Mouse (Mus musculus): ENCODE results near the gene Gm49321. TPM values are rescaled to one million over a fixed set of nuclear protein-coding genes. Genes with fewer than 3 reads are reported as not detected.

Gm49321 gene
- total RNA-seq, 2 experiments from 2014 or later, result 5.6 to 8.4 TPM

DNA sequence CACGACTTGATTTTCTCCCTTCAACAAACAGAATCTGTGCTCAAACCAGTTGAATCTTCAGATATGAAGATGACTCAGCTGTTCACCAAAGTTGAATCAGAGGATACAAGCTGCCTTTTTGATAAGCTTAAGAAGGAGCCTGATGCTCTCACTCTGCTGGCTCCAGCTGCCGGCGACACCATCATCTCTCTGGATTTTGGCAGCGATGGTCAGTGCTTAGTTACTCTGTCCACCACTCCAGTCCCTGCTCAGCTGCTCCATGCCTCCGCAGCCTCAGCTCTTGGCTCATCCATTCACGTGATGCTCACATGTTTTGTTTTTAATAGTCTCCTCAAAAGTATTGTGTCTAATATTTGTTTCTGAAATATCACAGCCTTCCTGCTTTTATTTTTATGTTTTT is 2.1 kb downstream of the Gm49321 start:
- peak; percentile 58 to 64 for DNase-seq
- intact Hi-C loops (cut with DNase I), result no loop called here

DNA sequence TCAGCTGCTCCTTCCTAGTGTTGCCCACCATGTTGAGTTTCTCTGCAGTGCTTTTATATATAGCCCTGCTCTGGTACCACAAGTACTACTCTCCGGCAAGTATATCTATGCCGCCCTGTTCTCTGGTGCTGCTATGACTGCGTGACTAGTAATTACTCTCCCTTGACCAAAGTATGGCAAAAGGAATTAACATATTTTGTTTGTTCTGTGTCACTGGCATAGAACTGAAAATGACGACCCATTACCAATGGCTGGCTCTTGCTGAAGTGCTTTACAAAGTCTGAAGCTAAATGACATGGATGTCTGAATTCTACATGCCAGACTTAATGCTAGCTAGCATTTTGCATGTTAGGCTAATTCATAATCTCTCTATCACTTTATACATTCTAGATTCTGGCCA is 11.0 kb downstream of the Gm49321 start:
- intact Hi-C loops (cut with DNase I), result no loop called here
- no peak for DNase-seq

DNA sequence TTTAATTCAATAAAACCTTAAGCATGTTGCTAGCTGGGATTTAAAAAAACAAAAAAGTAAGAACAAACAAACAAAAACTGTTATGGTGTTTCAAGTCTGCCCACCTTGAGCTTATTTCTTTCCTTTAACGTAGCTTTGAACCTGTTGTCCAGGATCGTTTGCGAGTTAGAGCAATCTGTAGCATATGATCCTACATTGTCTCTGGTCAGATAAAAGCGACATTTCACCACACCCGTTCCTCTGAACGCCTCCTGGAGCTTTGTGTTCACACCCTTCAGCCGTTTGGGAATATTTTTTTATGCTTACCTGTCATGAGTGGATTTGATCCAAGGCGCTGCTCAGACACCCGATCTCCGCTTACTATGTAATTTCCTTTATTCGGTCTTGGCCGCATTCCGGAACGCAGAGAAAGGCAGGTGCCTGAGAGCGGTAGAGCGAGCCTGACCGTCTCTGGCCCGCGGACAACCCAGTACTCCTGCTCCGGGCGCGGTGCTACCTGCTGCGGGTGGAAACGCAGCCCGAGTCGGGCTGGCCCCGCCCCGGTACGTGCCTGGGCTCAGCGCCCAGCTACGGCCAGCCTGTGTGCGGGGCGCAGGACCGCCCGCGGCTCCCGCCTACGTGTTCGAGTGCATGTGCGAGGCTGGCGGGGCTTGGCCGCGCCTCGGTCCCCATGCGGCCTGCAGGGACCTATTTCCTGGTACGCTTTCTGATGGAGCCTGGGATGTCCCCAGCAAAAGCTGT is 12.0 kb downstream of the Gm49321 start:
- intact Hi-C loops (cut with DNase I), result no loop called here
- peak; percentile 63 to 64 for DNase-seq

DNA sequence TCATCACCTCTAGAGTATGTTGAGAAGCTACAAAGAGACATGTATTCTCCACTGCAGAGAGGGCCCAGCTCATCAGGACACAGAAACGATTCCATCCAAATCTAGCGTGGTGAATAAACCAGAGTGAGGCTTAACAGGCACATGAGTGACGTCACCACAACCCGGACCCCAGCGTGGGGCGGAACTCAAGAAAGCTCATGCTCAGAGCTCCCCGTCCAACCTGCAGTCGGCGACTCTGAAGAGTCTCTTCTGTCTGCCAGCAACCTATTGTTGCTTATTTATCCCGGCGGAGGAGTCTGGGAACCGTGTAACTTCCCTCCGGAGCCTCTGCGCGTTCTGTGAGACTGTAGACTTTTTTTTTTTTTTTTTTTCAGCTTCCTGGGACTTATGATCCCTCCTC is 15.4 kb downstream of the Gm49321 start:
- DNase-seq, result peak; percentile 54 to 56
- intact Hi-C loops (cut with DNase I), result no loop called here

DNA sequence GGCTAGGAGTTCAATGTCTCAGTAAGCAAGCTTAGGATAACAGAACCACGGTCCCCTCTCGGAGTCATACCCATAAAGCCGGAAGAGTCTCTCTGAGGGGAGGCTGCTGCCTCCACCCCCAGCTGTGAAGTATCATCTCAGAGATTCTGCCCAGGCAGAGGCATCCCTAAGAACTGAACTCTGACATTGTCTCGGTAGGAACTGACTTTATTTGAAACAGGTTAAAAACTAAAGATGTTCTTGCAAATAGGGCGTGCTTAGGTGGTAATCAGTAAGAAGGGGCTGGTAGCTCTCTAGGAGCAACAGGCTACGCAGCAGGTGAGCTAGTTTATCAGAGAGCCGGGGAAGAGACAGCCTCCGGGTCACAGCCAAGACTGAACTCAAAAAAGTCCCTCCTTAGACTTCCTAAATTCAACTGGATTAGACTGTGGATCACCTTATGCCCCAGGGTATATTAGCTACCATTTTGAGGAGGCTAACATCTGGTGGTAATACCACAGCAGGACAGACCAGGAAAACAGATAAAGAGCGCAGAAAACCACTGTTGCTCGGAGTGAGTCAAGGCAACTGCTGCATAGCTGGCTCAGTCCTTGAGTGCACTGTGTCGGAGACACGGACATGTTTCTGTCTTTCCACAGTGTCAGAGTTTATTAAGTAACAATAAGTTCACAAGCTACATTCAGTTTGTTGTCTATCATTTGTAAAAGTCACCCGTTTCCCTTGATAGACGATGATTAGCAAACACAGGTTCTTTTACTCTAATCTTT is 16.1 kb downstream of the Gm49321 start:
- intact Hi-C loops (cut with DNase I), result no loop called here

DNA sequence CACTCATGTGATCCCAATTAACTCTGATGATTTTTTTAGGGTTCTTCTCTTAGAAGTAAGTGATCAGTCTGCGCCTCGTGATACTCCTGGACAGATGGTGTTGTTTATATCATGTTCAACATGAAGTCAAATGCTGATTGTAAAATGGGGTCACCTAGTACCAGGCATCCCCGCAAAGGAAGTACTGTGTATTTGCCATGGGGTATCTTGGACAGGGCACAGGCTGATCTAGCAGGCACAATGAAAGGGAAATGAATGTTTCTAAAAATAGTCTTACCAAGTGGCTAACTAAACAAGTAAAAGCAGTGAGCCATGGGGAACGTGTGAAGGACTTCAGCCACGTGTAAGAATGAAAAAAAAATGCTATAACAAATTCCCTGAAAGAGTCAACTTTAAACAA is 17.3 kb downstream of the Gm49321 start:
- intact Hi-C loops (cut with DNase I), result no loop called here
- DNase-seq, result peak in 1 of 2 experiments; percentile 16

More for the DNA sequence above, 16.1 kb downstream of the Gm49321 start:
- peak in 1 of 2 experiments; percentile 26 for DNase-seq

DNA sequence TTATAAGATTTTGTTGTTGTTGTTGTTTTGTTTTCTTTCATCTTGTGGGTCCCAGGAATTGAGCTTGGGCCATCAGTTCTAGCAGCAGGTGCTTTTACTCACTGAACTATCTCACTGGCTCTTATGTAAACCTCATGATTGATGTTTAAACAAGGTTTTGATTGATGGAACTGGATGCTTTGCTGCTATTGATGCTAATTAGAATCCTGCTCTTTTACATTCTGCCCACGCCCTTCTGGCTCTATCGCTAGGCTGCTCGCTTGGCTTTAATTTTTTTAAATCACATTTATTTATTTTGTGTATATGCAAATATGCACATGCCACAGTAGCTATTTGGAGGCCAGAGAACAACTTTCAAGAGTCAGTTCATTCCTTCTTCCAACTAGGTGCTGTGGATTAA is 20.2 kb downstream of the Gm49321 start:
- DNase-seq, result no peak
- intact Hi-C loops (cut with DNase I), result no loop called here

DNA sequence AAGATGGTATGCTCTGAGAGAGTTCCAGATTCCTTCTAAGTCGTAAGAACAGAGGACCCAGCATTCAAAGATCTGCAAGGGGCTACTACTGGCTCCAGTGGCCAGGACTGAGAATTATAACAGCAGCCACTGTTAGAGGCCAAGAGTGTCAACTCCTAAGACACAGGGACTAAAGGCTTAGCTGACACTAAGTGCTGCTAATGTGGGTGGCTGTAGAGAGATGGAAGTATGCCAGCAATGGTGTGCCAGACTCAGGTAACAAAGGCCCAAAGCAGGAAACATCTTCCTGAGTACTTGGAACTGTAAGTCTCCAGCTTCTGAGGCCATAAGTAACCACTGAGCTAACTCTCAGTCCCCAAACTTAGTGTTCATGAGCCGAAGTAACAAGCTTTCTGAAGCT is 21.4 kb downstream of the Gm49321 start:
- intact Hi-C loops (cut with DNase I), result no loop called here
- no peak for DNase-seq

DNA sequence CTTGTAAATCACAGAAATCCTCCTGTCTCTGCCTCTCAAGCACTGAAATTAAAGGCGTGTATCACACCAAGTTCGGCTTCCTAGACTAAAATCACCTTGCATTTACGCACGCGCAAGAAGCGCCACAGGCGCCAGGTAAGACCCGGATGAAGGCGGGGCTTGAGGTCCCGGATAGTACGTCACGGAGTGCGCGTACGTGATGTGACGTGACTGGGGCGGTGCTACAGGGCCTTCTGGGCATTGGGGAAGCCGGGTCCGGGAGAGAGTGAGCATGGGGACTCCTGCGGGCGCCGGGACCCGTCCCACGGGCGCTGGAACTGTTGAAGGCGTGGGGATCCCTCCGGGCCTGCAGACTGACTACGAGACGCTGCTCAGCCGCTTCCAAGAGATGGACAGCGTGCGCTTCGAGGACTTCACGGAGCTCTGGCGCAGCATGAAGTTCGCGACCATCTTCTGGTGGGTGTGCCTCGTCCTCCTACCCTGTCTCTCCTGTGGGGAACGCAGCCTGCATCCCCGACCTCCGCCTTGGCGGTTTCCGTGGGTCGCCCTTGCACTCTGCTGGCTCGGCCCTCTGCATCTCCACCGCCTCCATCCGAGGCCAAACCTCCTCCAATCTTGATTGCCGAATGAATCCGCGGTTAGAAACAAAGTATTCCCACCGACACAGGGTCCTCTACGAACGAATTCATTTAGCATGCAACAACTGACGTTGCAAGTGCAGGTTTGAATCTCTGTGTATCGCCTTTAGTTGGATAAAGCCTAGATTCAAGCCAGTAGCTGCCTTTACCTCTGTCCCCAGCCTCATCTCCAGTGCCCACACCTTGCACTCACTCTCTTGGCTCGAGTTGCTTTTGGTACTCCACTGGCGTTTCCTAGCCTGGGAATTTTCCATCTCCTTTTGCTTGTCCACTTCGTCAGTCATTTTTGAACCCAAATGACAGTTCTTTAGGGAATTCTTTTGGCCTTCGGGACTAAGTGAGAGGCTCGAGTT is 27.1 kb downstream of the Gm49321 start, which contains the start of gene Snapc1:
Snapc1 (plus strand) TSS at position 191 of the 991 bp plus-strand sequence.
- intact Hi-C loops (cut with DNase I), result no loop called here
- peak; percentile 97 to 98 for DNase-seq

DNA sequence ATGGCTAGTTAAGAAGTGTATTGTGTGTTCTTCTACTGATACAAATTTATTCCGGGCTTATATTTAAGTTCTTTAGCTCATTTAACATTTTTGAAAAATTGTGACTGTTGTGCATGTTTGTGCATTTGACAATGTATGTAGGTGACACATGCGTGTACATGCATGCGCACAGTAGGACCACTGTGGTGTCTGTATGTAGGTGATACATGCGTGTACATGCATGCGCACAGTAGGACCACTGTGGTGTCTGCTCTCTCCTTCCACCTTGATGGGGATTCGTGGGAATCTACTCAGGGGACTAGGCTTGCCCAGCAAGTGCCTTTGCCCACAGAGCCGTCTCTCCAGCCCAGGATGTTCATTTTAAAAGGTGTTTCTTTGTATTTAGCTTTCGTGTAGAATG is 31.7 kb downstream of the Gm49321 start:
- intact Hi-C loops (cut with DNase I), result no loop called here
- DNase-seq, result no peak

DNA sequence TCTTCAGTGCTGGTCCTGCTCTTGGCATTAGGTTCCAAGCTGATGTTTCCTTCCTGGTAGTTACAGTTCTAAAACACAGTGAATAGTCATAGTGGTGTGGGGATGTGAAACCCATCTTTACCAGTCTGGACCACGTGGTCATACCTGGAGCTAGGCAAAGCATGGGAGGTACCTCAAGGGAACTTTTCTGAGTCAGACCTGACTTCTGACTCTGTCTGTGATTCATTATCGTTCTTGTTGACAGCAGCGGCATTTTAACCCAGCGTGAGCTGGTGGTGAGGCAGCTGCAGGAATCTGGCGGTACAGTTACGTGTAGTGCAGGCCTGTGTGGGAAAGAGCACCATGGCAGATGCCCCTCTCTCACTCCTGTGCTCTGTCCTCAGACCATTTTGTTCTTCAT is 37.1 kb downstream of the Gm49321 start:
- intact Hi-C loops (cut with DNase I), result no loop called here

DNA sequence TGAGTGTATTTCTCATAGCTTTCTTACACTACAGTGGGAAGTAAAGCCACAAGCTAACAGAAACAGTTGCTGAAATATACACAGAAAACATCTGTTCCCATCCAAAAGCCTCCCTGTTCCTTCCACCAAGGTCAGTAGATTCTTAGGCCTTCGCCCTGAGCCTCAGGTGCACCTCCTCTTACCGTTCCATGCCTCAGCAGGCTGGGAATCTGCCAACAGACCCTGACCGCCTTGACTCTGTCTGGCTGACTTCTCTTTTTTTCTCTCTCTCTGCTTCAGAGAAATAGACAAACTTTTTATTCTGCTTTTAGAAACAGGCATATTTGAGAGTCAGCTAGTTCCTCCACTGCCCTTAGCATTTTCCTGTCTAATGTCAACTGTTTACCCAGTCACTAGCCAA is 40.7 kb downstream of the Gm49321 start:
- intact Hi-C loops (cut with DNase I), result no loop called here
- DNase-seq, result no peak

More for the DNA sequence above, 37.1 kb downstream of the Gm49321 start:
- no peak for DNase-seq

DNA sequence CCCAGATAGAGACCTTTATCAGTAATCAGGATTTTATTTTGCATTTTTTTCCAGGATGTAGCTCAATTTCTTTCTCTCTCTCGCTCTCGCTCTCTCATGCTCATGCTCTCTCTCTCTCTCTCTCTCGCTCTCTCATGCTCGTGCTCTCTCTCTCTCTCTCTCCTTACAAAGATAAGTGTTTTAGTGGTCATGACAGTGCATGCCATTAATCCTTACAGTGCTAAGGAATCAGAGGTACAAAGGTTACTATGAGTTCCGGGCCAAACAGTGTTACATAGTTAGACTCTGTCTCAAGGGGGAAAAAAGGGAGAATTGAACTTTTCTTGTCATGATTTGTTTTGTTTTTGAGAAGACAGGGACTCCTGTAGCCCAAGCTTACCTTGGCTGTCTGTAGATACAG is 42.2 kb downstream of the Gm49321 start:
- DNase-seq, result no peak
- intact Hi-C loops (cut with DNase I), result loop anchor here (10.0 kb wide), 1 partner anchor 275 kb away; no protein-coding TSS in a partner anchor

DNA sequence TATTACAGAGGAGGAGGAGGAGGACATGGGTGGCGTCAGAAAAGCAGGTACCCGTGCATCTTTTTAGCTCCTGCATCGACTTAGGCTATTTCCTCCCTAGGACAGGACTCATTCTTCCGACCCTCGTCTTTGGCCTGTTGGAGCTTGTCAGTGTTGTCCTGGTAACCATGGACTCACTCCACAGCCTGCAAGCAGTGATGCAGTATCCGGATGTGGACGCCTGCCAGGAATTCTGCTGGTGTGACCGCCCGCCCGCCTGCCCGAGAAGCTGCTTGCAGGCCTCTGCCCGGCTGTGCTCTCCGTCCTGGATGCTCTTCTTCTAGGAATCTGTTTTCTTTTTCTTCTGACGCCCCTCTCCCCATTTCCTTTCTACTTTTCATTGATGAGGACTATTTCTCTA is 45.1 kb downstream of the Gm49321 start:
- intact Hi-C loops (cut with DNase I), result loop anchor here (10.0 kb wide), 1 partner anchor 278 kb away; no protein-coding TSS in a partner anchor
- DNase-seq, result peak; percentile 86 to 88

DNA sequence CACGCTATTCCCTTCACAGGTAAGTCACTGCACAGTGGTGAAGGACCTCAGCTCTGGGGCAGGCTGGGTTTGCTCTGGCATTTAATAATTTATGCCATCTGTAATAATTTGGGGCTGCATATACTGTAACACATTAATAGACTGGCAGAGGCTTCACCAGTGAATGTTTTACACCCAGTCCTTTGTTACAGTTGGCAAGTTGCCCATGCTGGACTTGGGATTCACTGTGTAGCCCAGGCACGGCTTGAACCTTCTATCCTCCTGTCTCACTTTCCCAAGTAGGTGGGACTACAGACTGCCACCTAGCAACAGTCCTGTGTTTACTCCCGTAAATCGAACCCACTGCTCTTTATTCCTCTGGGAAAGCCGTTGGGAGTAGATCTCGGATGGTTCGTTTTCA is 48.8 kb downstream of the Gm49321 start:
- intact Hi-C loops (cut with DNase I), result loop anchor here (10.0 kb wide), 1 partner anchor 281 kb away; no protein-coding TSS in a partner anchor
- DNase-seq, result no peak

DNA sequence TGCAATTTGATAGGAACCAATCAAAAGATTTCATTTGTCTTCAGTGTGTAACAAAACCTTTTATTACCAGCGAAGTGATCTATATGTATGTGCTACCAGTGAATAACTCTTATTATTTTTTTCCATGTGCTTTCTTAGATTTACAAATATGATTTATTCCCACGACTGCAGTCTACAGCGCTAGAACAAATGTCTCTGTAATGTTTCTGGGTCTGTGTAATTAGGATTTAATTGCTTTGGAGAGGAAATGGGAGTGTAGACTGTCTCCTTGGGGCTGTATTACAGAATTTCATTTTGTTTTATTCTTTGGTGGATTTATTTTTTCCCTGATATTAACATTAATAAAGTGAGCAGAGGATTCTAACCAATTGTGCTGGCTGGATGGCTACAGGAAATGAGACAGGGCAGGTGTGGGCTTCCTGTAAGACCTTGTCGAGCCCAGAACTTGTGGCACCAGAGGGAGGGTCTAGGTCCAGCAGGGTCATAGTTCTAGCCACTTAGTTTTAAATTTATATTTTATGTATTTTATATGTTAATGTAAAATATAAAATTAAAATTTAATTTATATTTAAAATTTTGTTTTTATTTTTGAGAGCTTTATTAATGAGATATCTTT is 51.0 kb downstream of the Gm49321 start:
- DNase-seq, result no peak
- intact Hi-C loops (cut with DNase I), result loop anchor here (10.0 kb wide), 1 partner anchor 284 kb away; no protein-coding TSS in a partner anchor

DNA sequence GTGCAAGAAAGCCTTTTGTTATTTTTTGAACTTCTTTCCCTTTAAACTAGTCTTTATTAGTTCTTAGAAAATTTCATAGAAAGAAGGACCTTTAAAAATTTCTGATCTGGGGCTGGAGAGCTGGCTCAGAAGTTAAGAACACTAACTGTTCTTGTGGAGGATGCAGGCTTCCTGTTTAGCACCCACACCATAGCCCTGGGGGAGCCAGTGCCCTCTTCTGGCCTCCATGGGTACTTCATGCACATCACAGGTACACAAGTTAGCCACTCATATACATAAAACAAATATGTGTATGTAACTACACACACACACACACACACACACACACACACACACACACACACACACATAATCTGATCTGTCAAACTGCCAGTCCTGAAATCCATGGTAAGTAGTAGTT is 52.1 kb downstream of the Gm49321 start:
- intact Hi-C loops (cut with DNase I), result loop anchor here (10.0 kb wide), 1 partner anchor 285 kb away; no protein-coding TSS in a partner anchor
- peak; percentile 56 to 69 for DNase-seq

DNA sequence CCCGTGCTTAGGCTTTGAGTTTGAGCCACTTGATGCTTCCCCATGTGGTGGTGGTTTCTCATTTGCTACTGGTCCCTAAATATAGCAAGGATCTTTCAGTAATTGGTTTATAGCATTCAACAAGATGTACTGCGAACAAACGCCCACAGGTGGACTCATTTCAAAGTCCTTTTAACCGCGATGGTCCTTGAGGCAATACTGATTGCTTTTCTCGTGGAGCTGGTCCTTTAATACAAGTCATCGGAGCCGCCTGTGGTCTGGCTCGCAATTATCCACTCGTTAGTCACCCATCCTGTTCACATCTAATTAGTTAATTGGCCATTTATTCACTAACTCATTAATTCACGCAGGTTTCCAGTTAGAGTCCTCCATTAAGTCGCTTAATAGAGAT is 59.4 kb downstream of the Gm49321 start:
- no peak for DNase-seq
- intact Hi-C loops (cut with DNase I), result no loop called here

DNA sequence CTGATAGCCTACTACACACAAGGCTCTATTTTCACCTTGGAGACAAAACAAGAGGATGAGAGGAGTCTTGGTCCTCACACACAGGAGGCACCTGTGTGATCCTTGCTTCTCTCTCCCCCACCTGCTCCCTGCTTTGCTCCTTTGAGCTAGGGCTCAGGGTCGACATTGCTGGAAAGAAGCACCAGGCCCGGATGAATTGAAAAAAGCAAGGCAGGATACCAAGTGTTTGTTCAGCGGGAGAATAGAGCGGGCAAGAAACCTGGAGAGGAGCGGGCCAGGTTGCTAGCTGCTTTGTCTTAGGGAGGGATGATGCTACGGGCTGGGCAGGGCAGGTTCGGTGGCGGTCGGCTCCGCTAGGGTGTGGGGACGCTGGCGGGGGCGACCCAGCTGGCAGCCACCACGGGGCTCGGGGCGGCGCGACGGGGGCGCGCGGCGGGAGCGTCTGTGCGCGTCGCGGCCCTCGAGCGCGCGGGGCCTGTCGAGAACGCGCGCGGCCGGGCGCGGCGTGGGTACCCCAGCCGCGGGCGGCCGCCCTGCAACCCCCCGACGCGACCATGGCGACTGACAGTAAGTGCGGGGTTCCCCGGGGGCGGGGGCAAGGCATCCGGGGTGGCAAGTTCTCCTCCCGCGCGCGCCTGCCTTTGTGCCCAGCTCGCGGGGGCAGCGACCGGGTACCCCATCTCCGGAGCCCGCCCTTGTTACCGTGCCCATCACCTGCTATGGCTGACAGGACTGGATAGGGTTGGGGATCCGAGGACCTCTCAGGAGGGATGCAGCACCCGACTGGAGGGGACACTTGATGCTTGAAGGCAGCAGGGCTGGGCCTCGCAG is 60.1 kb downstream of the Gm49321 start, which contains the start of gene Syt16:
Syt16 (plus strand) TSS at position 365 of the 831 bp plus-strand sequence.
- DNase-seq, result no peak
- intact Hi-C loops (cut with DNase I), result no loop called here

All from heart, postnatal 10 days (tissue).